Mouse (Mus musculus) small intestine, adult 2 months (tissue): ENCODE measurements around the gene Pvrig.

Experiments used
- CTCF ChIP-seq: fragments of 200-500 bp; IDR thresholded peaks from 2 replicates; pipeline ENCODE4 v1.5.1; 2012; ENCODE audit warnings: low read depth, mild to moderate bottlenecking, control low read depth, inconsistent platforms, low read length, moderate library complexity, mixed read lengths; ENCODE audit not compliant: insufficient replicate concordance, insufficient read length; ENCODE audit errors: extremely low read depth
- POLR2A ChIP-seq: fragments of 200-500 bp; IDR thresholded peaks from 2 replicates; pipeline ENCODE4 v1.6.1; 2012; ENCODE audit warnings: low read depth, mild to moderate bottlenecking, control low read depth, inconsistent platforms, low read length, moderate library complexity

GRCm38 (mm10) chr5:138312795-138313194, 29.0 kb upstream of the Pvrig start:
- TF ChIP-seq CTCF (no peak), POLR2A (no peak)
